Mouse (Mus musculus): ENCODE results near the gene Tsku.

Tsku gene

GRCm38 (mm10) chr7:98361063-98361652 lies at the start of gene Tsku:
Gene Tsku (minus strand): TSS chr7:98361328.
- peak; percentile 60 for DNase-seq

DNA sequence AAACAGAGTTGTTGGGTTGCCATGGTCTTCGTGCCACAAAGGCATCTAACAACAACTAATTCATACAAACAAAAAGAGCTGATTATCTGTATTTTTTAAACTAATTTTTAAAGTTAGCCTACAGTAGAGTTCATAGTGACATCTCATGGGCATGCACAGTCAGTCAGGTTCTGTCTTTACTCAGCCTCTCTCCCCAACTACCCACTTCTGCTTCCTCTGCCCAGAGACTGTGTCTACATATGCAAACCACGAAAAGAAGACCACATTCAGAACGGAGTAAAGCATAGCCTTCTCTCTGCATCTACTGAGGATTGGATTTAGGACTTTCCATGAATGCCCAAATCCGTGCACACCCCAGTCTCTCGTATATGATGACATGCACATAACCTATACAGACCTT lies 46.5 kb upstream of the Tsku start:
- no peak for DNase-seq

DNA sequence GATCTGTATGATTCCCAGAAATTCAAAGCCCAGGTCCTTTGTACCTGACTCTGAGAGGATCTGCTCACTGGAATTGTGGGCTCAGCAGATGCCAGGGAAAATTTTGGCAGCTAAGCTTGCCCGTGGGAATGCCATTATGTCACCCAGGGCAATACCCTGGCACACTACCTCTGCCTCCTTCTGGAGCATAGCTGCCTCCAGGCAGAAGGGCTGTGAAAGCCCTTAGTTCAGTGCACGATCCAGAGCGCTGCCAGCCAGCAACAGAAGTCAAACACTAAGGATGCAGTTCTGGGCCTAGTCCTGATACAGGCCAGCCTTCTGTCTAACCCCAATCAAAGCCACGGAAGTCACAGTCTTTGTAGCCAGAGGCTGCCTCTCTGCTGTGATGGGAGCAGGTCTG lies 42.9 kb upstream of the Tsku start:
- DNase-seq, result peak; percentile 87

- DNase-seq, result peak; percentile 80
Observed at GRCm38 (mm10) chr7:98402582-98403574, 41.8 kb upstream of the Tsku start.

- no peak for DNase-seq
Observed at GRCm38 (mm10) chr7:98392466-98393201, 31.5 kb upstream of the Tsku start.

DNA sequence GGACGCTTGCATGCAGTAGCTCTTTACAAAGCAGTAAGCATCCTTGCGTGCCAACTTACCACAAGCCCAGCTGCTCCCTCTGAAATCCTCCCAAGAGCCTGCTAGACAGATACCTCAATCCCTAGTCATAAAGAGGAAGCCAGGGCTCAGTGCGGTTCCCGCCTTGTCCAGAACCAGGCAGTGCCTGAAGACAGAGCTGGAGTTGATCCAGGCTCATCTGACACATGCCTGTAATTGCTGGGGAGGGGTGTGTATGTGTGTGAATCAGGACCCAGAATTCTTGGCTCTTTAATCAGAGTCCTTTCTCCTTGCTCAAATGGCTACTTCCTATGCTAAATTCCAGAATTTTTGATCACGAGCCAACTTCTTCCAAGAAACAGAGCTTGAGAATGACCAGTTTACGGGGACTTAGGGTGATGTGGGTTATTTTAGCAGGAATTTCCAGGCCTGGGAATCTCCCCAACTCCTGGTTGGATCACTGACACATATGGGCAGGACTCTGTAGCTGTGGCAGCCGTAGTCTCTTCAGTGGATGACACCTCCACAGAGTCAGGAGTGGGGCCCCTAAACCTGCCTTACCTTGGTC lies 30.3 kb upstream of the Tsku start:
- DNase-seq, result no peak

DNA sequence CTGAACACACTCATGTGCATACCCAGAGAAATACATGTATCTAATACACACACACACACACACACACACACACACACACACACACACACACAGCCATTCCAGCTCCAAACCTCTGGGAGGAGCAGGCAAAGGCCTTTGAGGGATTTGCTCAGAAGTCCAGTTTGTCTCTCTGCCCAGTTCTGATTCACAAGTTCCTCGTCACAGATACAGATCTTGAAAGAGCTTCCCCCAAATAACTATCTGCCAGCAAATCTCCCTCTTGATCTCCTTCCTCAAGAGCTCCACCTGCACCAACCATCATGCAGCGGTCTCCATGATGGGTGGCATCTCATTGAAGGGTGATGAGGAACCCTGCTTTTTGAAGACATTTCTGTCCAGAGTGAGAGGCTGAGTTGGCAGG lies 29.4 kb upstream of the Tsku start:
- no peak for DNase-seq

DNA sequence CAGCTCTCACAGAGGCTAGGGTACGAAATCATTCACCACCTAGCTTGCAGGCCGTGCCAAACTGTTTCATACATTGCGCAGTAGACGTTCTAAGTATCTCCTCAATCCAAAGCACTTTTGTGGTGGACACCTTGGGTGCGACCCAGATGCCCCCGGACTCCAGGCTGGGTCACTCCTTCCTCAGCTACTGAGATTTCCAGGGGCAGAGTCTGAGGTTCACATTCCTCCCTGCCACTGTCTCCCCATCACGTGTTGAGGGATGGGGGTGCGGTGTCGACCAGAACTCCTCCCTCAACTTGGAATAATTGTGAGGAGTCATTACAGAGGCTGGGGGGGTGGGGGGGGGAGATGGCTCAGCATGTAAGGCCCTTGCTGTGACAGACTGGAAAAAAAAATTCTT lies 28.5 kb upstream of the Tsku start:
- DNase-seq, result no peak

- DNase-seq, result no peak
Observed at GRCm38 (mm10) chr7:98388881-98389501, 27.9 kb upstream of the Tsku start.

DNA sequence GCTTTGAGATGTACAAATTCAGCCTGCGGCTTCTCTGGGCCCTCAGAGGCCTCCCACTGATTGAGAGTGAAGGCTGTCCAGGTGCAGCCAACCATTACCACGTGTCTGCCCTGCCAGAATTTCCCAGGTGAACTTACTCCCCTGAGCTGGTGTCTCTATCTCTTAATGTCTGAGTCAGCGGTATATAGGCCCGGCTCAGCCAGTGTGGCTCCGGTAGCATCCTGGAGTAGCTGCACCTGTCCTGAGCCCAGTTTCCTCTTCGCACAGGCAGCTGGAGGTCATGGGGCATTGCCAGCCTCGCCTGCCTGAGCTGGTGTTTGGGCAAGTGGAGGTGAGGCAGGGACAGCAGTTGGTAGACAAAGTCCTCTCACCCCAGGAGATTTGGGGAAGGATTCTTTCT lies 26.1 kb upstream of the Tsku start:
- DNase-seq, result no peak

- DNase-seq, result no peak
Observed at GRCm38 (mm10) chr7:98385168-98385567, 24.0 kb upstream of the Tsku start.

DNA sequence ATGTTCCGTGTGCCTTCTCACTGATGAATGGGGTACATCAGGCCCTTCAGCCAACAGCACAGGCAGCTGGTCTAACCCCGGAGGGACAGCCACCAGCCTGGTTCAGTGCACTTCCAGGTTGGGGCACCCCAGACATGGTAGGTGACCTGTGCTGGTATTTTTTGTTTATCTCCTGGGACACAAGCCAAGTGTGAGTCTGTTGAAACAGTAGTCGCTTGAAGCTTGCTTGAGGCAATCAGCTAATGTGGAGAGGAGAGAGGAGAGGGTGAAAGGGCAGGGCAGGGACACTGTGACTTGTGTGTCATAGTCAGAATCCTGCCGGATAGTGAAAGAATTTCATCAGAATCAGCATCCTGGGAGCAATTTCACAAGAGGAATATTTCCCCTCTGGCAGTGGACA lies 22.2 kb upstream of the Tsku start:
- no peak for DNase-seq

- DNase-seq, result no peak
Observed at GRCm38 (mm10) chr7:98382784-98383183, 21.7 kb upstream of the Tsku start.

DNA sequence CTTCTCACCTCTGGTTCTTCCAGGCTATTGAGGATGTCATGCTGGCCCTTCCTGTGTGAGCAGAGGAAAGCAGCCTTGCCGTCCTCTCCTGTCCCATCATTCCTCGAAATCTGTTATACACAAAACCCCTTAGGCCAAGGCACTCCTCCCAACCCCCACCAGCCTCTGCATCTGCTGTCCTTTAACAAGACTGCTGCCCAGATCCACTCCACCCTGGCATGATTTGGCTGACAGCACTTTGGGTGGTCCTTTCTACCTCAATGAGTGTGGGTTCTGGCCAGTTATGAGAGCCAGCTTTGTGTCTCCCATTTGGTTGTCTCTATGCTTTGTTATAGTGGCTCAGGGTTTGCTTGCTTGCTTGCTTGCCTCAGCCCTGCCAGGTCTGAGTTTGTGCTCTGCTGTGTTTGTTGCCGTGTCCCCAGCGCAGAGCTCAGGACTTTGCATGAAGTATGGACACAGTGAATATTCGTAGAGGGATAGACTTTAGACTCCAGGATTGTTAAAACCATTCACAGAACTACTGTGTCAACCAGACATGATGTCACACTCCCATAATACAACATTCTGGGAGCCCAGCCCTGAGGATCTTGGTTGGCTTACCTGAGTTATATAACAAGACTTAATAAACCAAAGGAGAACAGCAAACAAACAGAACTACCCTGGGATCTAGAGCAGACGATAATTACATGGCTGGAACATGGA lies 19.2 kb upstream of the Tsku start:
- no peak for DNase-seq

DNA sequence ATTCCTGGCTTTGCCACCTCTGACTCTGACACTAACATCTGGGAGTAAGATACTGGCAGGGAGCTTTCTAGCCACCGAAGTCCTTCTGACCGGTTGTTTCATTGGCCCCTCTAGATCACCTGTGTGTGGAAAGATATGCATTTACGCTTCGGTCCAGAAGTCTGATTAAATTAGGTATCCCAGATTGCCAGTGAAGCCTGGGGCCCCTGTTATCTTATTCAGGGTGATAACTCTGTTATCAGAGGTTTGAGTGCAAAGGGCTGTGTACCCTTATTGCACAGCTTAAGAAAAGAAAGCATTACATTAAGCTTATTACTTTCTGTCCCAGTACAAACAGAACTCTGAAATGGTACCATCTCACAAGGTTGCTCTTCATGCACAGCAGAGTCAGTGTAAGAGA lies 18.1 kb upstream of the Tsku start:
- DNase-seq, result no peak

GRCm38 (mm10) chr7:98377257-98377656 lies 16.1 kb upstream of the Tsku start:
- DNase-seq, result no peak

DNA sequence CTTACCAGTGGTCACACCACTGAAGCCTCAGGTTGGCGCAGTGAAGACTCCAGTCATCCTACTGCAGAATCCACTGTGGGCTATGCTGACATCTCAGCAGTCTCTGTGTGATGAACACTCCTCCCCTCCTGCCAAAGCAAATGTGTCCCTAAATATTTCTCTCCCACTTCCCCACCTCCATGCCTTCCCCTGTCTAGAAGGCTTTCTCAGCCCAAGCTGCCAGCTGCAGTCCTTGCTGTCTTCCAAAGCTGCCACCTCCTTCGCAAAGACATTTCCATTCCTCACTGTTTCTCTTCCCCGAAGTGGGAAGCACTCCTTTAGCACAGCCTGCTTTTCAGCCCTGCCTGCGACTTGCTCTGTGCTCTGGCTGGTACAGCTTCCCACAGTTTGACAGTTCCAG lies 10.0 kb upstream of the Tsku start:
- DNase-seq, result no peak

DNA sequence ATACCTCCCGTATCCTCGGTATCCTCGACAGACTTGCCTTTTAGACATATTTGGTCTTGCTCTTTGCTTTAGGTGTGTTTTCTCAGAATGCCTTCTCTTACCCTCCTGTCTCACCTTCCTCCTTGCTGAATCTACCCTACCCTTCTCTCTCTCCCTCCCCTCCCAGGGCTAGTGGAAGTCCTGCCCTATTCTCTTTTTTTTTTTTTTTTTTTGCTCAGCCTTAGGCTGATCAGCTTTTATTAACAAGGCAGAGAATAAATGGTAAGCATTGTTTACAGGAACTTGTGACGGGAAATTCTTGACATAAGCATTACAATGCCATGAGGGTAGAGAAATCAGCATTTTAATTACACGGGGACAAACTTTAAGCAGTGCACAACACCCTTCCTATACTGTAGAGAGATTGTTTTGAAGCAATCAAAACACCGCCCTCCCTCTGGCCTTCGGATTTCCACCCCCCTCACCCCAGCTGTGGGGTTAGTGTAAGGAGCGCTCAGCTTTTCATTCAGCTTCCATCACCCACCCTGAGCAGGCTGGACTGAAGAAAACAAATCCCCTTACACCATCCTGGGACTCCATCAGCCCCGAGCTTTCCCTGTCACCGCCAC lies 8.7 kb upstream of the Tsku start:
- DNase-seq, result no peak

- no peak for DNase-seq
Observed at GRCm38 (mm10) chr7:98361662-98362061, 534 bp upstream of the Tsku start.

GRCm38 (mm10) chr7:98360621-98360990 lies 522 bp downstream of the Tsku start:
- no peak for DNase-seq

- peak; percentile 15 for DNase-seq
Observed at GRCm38 (mm10) chr7:98359951-98360620, 1.0 kb downstream of the Tsku start.
